Mouse (Mus musculus): ENCODE results near the gene Mrpl16.

GRCm38 (mm10) chr19:11785409-11786154 is 15.4 kb downstream of the Mrpl16 start:
- TF ChIP-seq POLR2A (IDR thresholded peaks at IDR 0.05; ENCODE audit: borderline replicate concordance, extremely low read depth, low read depth, low read length), result no peak
- TF ChIP-seq CTCF (IDR thresholded peaks at IDR 0.05; ENCODE audit: insufficient read depth, low read length), result no peak

All from lung, adult 2 months (tissue).